Mouse (Mus musculus) cerebellum, adult 11 months (tissue): ENCODE results near the gene Chst15.

Experiments used
- DNase-seq: peaks from one replicate; pipeline ENCODE4 v3.0.0; 2022

Gene Chst15

GRCm38 (mm10) chr7:132213460-132213859 is 103.6 kb downstream of the Chst15 start:
- DNase-seq: peak; percentile 70

DNA sequence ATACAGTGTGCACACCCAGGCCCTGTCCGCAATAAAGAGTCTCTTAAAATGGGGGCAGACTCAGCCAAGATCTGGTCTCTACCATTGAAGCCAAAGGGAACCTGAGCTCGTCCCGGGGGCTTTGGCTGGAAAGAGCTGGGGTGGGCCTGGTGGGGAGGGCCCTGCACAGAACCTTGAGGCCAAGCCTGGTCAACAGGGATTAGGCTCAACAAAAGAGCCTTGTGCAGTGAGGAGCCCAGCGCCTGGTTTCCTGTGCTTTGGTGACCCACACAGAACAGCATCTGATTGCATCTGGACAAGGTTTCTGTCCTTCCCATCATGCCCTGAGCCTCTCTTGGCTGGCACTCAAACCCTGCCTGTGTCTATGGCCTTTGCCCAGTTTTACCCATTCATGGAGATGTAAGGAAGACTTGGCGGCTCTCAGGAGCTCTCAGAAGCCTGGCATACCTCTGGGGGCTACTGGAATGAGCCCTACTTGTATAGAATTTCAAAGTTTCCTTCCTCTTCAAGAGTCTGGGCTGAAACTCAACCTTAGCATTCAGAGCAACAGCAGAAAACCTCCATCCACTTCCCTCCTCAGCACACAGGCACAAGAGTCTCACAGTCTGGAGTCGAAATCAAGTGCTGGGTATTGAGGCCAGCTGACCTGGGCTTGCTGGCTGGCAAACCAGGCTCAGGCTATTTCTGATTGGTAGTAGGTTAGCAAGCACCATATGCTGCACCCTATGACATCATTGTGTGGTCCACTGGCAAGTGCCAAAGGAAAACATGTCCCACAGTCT is 104.9 kb downstream of the Chst15 start:
- DNase-seq: peak; percentile 72

GRCm38 (mm10) chr7:132210616-132211015 is 106.4 kb downstream of the Chst15 start:
- no peak for DNase-seq

DNA sequence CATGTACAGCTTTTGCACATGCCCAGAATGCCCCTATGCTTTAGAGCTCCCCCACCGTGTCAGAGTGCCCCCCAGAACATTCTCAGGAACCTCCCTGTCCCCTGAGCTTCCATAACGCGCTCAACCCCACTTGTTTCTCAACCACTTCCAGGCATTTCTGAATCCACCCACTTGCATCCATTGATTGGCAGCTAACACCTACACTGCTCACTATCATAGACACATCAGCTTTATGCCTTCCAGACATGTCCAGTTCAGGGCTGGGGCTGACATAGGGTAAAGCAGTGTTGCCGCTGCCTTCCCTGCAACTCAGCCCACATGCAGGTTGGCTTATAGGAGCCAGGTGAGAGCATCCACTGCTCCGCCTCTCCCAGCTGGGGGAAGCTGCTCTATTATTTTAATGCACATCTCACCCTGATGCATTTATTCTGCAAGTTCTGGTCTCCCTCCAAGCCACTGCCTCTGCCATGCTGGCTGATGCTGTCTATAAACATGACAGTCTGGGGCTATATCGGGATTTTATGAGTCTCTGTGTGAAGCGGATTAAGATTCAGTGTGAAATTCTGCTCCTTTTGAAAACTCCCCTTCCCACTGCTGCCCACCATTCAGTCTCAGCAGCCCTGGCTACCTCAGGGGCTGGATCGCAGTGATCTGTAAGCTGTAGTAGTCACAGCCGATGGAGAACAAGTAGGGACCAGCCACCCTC is 107.9 kb downstream of the Chst15 start:
- DNase-seq: no peak

- DNase-seq: no peak
These were observed 112.9 kb downstream of the Chst15 start for GRCm38 (mm10) chr7:132204073-132204612.

- no peak for DNase-seq
These were observed 117.3 kb downstream of the Chst15 start for GRCm38 (mm10) chr7:132199686-132200085.

DNA sequence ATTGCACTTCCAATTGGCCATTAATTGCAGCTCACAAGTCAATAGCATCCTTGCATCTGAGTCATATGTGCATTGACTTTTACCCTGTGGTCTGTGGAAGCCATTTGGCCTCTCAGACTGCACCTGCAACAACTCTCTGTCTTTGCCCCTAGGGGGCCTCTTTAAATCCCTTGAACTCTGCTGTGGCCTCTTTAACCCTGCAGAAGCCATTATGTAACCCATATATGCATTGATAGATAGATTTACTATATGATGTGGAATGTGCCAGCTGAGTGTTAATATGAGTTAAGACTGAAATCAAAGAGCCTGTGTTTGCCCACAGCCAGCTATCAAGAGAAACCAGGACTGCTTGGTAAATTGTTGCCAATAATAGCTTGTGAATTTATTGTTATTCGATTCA is 118.2 kb downstream of the Chst15 start:
- DNase-seq: no peak

GRCm38 (mm10) chr7:132197817-132198475 is 119.1 kb downstream of the Chst15 start:
- no peak for DNase-seq

DNA sequence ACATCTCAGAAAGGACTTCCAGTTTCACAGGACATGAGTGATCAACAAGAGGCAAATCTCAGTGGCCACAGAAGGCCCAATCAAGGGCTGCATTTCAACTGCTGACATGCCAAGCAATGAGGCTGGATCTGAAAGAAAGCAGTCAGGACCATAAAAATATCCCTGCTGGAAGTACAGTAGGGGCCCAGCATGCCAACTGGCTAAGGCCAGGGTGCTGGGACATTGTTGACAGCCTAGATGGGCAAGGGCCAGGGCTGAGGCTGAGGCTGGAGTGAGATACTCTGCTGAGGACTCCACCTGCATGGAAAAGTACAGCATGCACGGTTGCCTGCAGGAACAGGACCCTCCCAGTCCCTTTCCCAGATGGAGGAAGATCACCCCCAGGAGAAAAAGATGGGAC is 120.4 kb downstream of the Chst15 start:
- no peak for DNase-seq

DNA sequence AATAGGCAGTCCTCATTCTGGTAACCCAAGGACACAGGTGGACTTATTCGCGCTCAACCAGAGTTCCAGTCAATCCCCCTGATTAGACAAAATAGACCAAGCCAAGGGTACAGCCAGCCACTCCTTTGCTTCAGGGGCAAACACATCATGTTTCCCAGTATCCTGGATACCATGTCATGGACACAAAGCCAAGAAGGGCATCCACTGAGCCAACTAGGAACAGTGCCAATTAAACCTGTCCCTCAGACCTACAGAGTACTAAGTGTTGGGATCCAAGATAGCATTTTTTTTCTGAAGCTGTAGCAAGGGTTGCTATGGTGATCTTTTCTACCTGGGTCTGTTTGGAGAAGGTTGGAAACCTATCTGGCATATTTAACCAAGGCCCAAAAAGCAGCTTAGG is 123.4 kb downstream of the Chst15 start:
- DNase-seq: no peak

DNA sequence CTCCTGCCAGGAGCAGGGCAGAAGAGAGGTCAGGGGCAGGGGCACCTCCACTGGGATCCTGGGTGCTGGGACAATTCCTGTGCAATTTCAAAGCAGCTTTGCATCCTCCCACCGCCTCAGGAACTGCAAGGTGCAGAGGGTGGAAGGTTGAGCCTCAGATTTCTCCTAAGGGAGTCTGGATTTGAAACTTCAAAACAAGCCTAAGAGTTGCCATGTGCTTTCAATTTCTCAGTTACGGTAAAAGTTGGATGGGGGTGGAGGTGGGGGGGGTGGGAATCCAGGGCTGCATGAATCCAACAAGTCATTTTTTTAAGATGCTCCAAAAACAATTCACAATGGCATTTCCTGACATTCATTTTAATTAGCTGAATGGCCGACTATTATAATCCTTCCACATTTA is 129.6 kb downstream of the Chst15 start:
- DNase-seq: no peak
